26 mouse cellular contexts compared by ENCODE assay signal in genomic region chr10:84002744-84003143, GRCm38 (mm10).
"Had no signal": no experiment of that assay in that cellular context is flagged by ENCODE, and none has a peak within 500 bp of the region (broad histone marks: within the 10 kb centered on the region; RNA-seq: fewer than 3 reads in every experiment).

No protein-coding gene starts in this region.

- H3K4me2 ChIP-seq: heart, embryonic 11.5 days; heart, embryonic 13.5 days; heart, embryonic 15.5 days; hindbrain, embryonic 13.5 days; hindbrain, embryonic 15.5 days; kidney, embryonic 15.5 days; limb, embryonic 13.5 days; limb, embryonic 15.5 days; liver, embryonic 12.5 days had no signal

- H3K36me3 ChIP-seq: heart, embryonic 13.5 days; heart, embryonic 15.5 days; hindbrain, embryonic 10.5 days; hindbrain, embryonic 13.5 days; hindbrain, embryonic 15.5 days; kidney, embryonic 15.5 days; limb, embryonic 13.5 days; limb, embryonic 15.5 days; liver, embryonic 12.5 days had no signal

- H3K9me3 ChIP-seq: heart, embryonic 13.5 days; heart, embryonic 15.5 days; hindbrain, embryonic 10.5 days; hindbrain, embryonic 13.5 days; hindbrain, embryonic 15.5 days; kidney, embryonic 15.5 days; limb, embryonic 13.5 days; limb, embryonic 15.5 days; liver, embryonic 12.5 days had no signal

- ATAC-seq: hindbrain, postnatal 0 days; liver, embryonic 12.5 days had no signal

- H3K9ac ChIP-seq: heart, embryonic 13.5 days; heart, embryonic 15.5 days; hindbrain, embryonic 13.5 days; hindbrain, embryonic 15.5 days; kidney, embryonic 15.5 days; limb, embryonic 13.5 days; limb, embryonic 15.5 days; liver, embryonic 12.5 days had no signal

- H3K4me1 ChIP-seq: hindbrain, embryonic 15.5 days; liver, embryonic 12.5 days had no signal

- H3K27ac ChIP-seq: gastrocnemius, adult 2 months; heart, adult 2 months; heart, embryonic 13.5 days; heart, embryonic 15.5 days; hindbrain, embryonic 10.5 days; hindbrain, embryonic 13.5 days; hindbrain, embryonic 15.5 days; hindbrain, postnatal 0 days; kidney, postnatal 0 days; limb, embryonic 13.5 days; liver, embryonic 12.5 days had no signal

- H3K27me3 ChIP-seq: heart, embryonic 13.5 days; heart, embryonic 15.5 days; hindbrain, embryonic 15.5 days; kidney, embryonic 15.5 days; limb, embryonic 13.5 days; limb, embryonic 15.5 days had no signal

- DNase-seq: gastrocnemius, adult 2 months; gastrocnemius, postnatal 10 days; gastrocnemius, postnatal 25 days; heart, adult 2 months; heart, postnatal 14 days; heart, postnatal 4 days; kidney, adult 11 months; kidney, adult 2 months; kidney, adult 9 months; kidney, postnatal 14 days; kidney, postnatal 36 days; layer of hippocampus, adult 9-11 months; layer of hippocampus, postnatal 36 days; left cerebral cortex, postnatal 4 days had no signal

- H3K4me3 ChIP-seq: gastrocnemius, adult 2 months; heart, adult 2 months; heart, embryonic 13.5 days; heart, embryonic 15.5 days; hindbrain, embryonic 10.5 days; hindbrain, embryonic 13.5 days; hindbrain, embryonic 15.5 days; kidney, embryonic 15.5 days; limb, embryonic 13.5 days; limb, embryonic 15.5 days; liver, embryonic 12.5 days had no signal
